Mouse (Mus musculus): ENCODE data around the gene Myadml2.

Gene Myadml2

DNA sequence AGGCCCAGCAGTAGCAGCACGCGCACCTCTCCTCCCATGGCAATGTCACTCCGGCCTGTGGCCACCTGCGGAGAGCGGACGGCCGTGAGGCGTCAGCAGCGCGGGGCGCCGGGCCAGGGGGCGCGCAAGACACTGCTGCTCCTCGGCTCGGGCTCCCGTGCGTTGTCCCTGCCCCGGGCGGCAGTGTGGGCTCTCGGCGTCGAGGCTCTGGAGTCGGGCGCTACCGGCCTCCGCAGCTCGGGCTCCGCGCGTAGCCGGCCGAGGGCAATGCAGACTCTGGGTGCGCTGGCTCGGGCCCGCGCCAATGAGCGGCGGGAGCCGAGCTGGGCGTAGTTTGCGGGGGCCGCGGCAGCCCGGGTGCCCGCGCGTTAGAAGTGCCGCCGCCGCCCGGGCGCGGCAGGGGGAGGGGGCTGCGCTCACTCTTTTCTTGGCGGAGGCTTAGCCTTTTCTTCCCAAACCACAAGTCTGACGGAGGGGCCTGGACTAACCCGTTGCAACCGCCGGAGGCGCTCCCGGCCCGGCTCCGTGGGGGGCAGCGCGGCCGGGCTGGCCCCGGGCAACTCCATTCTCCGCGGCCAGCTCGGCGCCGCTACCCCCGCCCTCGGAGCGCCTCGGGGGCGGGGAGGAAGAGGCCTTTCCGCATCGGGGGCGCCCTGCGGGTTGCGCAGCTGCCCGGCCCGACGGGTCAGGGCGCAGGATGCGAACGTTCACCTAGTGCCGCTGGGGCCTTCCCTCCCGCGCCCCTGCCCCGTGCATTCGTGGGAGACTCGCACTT is 12.5 kb upstream of the Myadml2 start:
- DNase-seq: no peak

DNA sequence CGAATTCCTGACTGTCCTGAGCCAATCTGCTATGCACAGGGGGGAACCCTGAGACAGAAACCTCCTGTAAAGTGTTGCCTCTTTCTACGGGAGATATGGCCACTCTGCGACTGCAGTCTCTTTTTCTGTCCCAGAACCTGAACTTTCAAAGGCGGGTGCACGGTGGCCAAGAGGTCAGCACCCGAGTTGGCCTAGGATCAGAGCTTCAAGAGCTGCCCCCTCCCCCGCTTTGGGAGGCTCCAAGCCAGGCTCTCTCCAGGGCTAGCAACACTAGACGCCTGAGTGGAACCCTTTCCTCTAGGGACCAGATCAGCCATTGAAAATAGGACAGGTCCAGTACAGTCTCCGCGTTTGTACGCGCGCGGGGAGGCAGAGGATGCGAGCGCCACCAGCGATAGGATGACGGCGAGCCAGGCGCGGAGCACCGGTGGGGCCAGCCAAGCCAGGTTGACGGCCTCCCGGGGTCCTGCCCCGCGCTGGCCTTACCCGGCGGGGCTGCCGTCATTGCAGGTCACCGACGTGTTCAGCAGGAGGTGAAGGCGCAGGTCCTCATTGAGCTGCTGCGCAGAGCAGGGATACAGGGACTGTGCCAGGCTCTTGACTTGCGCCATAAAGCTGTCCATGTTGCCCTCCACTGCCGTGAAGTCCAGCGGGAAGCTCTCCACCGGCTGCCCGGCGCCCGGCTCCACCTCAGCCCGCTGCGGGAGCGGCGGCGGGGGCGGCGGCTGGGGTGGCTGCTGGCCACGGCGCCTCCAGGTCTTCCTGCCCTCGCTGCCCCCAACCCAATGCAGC is 11.7 kb upstream of the Myadml2 start:
- DNase-seq: no peak

DNA sequence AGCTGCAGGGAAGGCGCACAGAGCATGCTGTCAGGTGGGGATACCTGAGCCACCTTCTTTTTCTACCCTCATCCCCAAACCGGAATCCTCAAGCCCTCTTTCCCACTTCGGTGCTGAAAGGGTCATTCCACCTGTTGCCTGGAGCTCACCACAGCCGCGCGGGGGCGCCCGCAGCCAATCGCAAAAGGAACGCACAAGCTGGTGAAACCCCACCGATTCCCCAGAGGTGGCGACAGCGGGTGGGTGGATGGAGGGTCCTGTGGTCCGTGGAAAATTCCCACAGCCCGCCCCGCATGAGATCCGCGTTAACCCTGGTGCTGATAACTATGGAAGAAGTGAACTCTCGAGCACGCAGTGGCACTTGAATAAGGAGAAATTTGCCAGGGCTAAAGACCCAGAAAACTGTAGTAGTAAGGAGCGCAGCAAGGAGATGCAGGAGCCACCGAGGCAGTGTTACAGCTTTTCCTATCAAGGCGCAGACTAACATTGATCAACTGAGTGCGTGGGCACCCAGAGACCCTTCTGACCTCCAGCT is 11.0 kb upstream of the Myadml2 start:
- DNase-seq: peak; percentile 62 to 70

DNA sequence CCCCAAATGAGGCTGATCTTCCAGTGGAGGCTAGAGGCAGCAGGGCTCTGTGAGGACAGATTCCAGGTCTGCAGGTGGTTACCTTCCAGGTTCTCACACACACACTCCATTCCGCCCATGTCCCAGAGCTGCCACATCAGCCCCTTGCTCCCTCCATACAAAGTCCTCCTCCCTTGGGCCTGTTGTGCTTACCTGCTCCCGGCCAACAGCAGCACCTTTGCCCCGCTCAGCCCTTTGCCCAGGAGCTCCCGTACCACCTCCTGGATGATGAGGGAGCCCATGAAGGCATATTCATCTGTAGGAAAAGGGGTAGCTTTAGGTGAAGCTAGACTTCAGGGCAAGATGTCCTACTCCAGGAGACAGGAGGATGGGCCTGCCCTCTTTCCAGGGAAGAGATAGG is 9.3 kb upstream of the Myadml2 start:
- no peak for DNase-seq

DNA sequence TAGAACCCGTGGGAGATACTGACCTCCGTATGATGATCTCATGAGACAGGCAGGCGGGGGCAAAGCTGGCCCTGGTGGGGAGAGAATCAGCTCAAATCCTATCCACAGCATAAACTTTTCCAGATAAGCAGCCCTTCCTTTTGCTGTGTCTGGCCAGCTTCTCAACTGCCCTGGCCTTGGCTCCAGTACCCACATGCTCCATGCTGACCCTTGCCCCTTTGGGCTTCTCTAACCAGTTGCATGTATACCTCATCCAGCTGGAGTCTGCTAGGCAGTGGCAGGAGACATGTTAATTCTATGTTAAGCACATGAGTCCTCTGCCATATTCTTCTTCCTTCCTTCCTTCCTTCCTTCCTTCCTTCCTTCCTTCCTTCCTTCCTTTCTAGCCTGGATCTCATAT is 6.8 kb upstream of the Myadml2 start:
- no peak for DNase-seq

DNA sequence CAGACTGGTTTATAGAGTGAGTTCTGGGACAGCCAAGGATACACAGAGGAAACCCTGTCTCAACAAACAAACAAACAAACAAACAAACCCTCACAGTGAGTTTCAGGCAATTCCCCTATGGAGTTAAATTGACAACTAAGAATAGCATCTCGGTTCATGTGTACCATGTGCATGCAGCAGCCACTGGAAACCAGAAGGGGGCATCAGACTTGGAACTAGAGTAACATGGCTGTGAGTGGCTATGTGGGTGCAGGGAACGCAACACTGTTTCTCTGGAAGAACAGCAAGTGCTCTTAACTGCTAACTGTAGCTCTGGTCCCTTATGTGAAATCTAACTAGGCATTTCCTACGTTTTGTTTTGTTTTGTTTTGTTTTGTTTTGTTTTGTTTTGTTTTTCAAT is 3.9 kb upstream of the Myadml2 start:
- no peak for DNase-seq

DNA sequence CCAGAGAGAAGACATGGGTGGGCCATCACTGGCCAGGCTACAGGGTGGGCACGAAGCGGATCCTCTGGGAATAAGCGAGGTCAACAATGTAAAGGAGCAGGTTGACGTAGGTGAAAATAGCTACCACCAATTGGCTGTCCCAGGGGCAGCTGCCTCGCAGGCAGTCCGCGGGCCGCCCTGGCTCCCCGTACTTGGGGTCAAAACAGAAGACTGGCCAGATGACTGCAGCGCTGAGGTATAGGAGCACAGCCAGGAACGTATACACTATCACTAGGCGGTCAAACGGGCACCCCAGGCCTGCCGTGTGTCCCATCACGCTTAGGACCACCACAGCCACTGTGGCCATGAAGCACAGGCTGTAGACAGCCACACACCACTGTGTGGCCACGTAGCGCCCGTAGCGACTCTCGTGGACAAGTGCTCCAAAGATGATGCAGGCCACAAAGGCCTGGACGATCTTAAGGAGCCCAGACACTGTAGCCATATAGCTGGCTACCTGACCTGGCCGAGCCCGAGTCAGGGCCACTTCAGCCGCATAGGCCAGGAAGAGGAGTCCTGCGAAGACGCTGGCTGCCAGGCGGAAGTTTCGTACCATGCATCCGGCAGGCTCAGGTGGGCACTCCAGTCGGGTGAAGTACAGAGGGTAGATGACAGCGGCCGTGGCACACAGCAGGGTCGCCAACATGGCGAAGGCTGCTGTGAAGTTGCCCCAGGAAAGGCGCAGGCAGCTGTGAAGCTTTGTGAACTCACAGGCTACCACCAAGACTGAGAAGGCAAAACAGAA is 719 bp downstream of the Myadml2 start:
- DNase-seq: no peak

DNA sequence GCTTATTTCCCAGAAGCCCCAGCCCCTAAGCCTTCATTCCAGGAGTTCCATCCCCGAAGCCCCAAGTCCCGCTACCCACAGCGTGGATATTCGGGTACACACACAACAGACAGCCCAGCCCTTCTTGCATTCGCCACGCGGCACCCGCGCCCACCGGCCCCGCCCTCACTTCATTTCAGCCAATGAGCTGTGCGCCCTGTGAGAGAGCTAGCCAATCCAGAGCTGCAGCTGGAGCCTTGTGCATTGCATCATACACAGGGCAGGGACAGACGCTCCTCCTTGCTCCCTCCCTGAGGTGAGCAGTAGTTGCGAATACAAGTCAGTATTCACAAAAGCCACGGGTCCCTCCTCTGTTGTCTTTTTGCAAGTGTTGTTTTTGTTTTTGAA is 4.4 kb downstream of the Myadml2 start, which contains the start of gene Pycr1:
Gene Pycr1 (minus strand): TSS at position 169 of the 387 bp plus-strand sequence.
- peak; percentile 91 to 92 for DNase-seq

DNA sequence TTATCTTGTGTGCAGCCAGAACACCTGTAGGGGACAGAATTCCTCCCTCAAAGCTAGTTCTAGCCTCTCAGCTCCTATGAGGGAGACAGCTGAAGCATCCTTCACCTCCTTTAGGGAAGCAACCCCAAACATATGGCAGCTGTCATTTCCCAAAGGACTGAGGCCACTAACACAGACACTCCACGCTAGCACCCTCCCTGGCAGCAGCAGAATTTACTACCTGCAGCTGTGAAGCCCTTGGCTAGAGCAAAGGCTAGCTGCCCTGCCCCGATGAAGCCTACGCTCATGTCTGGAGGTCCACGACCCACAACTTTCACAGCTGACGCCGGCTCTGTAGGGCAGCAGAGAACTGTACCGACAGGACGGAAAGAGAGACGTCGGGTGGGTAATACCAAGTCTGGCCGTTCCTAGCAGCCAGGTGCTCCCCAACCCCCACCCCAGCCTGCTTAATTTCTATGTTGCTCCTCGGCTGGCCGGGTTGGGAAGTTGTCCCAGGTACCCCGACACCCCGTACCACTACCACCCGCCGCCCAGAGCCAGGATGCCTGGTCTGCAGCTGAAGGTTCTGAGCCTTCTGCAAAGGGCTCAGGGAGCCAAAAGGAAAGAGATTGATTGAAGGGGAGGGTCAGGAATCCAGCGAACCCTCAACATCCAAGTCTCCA is 4.9 kb downstream of the Myadml2 start:
- peak; percentile 31 to 33 for DNase-seq

DNA sequence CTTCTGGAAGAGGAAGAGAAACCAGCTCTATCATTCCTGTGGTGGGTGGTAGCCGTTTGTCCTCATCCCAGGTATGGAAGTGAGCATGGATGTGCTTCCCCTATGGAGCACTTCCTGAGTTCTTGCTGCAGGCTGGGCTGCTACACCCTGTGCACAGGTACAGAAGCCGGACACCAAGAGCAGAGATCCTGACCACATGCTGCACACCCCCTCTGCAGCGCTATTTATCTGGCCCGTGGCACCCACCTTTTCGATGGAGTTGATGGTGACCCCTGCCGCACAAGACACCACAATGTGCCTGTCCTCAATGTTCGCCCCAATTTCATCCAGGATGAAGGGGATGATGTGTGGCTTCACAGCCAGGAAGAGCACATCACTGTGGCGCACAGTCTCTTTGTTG is 6.1 kb downstream of the Myadml2 start:
- no peak for DNase-seq

DNA sequence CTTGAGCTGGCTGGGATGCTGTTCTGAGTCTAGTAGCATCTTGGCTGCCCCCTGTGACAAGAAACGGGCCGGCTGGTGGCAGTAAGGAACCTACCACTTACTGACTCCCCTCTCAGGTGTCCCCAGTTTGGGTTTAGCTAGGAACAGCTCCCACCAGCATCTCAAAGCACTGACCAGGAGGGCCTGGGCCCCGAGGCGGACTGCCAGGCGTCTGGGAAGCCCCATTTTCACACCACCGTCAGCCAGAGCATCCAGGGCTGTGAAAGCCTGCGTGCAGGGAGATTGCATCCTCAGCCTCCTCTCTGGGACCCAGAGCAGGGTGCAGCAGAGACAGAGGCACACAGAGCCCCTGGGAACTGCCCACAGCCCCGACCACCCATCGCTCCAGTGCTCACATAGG is 6.7 kb downstream of the Myadml2 start:
- no peak for DNase-seq

DNA sequence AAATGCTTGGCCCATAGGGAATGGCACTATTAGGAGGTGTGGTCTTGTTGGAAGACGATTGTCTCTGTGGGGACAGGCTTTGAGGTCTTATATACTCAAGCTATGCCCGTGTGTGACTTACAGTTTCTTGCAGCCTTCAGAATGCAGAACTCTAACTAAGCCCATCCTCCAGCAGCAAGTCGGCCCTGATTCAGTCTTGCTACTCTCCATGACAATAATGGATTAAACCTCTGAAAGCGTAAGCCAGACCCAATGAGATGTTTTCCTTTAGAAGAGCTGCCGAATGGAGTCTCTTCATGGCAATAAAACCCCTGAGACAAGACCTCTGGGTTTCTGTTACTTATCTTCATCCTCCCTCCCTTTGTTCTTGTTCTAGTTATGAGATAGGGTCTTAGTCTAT is 13.1 kb downstream of the Myadml2 start:
- no peak for DNase-seq

DNA sequence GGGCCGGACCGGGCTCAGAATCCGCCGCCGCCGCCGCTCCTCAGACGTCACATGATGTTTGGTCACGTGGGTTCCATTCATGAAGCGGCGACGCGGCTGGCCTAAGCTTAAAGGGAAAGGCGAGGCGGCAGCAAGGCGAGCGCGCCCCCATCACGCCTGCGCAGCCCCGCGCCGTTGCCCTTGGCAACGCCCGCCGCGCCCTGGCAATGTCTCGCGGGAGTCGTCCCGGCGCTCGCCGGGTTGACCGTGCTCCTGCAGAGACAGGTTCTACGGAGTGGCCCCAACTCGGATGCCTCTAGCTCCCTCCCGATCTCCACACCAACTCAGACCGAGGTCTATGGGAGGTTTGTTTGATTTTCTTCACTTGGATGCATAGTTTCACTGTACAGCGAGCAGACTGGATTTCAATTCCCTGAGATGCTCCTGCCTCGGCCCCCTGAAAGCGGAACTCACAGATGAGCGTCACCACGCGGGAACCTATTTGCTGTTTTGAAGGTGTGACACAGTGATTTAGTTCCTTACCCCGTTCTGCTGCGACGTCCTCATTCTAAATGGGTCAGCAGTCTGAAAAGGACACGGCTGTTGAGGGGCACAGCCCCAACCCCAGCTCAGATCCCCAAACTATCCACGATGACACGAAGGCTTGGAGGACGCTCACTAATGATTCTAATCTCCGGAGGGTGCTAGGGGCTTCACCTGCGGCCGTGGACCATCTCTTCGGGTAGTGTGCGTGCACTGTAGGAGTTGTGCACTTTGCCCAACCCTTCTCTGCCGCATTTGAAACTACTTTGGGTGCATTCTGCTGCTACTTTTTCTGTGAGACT is 14.2 kb downstream of the Myadml2 start, which contains the start of gene Mafg:
Gene Mafg (minus strand): TSS at position 81 of the 824 bp plus-strand sequence.
- peak; percentile 79 to 82 for DNase-seq

DNA sequence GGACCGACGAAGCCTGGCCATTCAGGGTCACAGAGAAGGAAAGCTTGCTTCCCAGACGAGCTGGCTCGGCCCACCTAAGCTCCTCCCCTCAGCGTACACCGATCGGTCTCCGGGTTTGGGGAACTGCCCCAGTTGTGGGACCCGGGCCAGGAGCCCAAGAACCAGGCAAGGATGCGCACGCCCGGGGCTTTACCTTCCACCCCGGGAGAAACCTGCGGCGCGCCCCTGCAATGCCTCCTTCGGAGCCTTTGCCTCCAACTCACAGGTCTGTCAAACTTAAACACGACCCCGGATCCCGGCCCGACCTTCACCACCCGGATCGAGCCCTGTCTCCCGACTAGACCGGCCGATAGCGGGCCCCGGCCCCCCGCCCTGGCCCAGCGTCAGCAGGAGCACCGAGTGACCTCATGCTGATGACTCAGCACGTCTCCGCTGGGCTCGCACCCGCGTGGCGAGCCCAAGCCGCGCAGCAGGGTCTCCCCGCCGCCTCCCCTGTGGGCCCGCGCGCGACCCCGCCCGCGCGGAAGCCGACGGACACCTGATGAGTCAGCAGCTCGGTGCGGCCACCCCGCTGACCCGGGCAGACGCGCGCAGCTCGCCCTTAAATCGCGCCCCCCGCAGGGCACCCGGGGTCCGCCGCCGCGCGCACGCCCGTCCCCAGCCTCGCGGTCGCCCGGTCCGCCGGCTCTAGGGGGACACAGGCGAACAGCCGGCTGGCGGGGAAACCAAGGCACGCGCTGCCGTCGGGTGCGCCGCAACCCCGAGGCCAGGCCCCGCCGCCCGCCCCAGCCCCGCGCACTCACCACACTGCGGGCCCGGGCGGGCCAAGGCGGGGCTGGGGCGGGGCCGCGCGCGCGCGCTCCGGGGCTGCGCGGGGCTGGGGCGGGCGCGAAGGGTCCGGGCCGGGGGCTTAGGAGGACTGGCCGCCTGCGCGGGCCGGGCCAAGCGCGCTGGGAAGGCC is 15.1 kb downstream of the Myadml2 start:
- peak; percentile 50 to 63 for DNase-seq

DNA sequence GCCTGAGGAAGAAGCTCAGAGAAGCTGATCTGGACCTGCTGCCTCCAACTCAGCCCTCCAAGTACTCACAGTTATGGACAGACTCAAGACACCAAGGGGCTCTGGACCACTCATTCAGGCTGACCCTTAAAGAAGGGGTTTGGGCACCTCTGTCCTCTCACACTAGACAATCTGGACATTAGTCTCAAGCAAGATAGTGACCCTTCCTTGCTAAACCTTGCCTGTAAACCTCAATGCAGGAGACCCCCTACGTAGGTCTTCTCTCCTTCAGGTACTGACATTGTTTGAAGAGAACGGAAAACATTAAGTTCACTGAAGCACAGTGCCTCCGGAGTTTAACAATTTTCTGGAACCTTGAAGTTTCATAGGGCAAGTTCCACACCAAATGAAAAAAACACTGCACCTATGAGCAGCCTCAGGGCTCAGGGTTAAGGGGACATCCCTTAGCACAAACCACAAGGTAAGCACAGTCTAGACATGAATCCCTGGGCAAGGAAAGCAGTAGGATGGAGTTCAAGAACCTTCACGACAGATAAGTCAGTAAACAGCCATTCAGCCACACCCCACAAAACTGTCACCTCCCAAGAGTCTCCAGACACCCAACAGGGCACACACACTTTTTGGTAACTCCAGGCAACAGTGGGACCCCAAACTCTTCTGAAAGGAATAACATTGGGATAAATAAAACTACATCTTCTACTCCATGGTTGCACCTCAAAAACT is 16.1 kb downstream of the Myadml2 start:
- no peak for DNase-seq

DNA sequence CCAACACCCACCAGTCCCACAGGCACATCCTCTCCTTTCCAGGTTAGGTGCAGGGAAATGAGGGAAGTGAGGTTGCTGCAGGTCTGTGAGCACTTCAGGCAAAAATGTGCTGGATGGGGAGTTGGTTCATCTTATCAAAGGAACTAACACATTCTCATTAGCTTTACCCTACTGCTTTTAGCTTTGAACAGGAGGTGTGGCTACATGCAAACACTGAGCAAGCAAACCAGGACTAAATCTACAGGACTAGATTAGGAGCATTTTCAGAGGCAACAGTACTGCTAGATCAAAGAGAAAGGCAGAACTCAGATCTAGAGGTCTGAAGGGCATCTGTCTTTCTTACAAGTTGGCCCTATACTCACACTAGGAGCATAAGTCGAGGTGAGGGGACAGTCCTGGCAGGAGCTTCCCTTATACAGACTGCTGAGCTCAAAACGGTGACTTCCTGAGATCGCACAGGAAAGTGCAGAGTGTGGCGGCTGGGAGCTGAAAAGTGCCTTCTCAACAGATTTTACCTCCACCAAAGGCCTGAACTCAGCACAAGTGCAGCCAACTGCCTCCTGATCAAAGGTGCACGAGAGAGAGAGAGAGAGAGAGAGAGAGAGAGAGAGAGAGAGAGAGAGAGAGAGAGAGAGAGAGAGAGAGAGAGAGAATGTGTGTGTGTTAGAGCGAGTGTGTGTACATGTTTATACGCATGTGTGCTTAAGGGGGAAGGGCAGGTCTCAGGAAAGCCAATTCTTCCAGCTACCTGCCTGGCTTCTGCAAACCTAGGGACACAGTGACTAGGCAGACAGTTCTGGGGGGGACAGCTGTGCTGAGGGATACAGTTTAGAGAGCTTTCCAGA is 16.9 kb downstream of the Myadml2 start:
- DNase-seq: no peak

DNA sequence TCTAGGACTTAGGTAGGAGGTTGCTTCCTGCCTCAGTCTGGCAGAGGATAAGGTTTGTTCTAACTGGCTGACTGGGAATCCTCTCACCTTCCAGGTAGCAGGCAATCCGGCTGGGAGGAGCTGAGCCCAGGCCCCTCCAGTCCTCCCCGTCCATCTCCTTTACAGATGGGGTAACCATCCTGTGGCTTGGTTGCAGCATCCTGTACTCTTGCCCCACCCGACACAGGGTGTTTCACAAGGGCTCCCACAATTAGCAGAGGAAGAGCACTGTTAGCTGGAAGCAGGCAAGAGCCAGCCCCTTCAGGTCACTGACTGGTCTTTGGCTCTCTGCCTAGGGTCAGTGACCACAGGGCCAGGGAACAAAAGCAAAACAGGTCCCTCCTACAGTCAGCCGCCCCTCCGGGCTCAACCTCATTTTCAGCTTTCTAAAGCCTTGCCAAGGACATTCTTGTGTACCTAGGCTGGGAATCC is 17.5 kb downstream of the Myadml2 start:
- DNase-seq: no peak

DNA sequence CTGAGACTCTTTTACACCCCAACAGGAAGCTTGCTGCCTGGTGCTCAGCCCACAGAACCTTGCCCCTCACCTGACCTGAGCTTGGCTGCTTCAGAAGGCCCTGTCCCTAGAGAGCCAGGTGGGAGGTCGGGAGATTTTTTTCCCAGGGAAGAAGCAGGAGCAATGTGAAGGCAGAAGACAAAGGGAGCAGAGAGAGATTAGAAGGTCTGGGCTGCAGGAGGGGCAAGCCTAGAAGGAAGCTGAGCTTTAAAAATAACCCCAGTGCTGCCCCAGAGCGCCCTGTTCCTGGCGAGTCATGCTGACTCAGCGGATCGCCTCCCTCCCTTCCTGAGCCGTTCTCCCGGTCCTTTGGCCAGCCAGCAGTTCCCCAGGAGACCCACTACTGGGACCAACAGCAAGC is 18.0 kb downstream of the Myadml2 start:
- no peak for DNase-seq

DNA sequence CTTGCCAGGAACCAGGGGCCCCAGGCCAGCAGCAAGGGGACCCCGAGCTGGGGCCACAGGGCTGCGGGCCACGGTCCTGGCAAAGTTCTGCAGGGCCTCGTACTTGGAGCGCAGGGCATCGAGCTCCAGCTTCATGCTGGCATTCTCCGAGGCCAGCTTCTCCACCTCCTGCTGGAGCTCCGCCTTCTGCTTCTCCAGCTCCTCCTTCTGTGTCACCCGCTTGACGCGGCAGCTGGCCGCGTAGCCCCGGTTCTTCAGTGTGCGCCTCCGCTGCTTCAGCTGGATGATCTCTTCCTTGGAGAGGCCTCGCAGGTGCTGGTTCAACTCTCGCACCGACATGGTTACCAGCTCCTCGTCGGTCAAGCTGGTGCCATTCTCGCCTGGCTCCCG is 18.6 kb downstream of the Myadml2 start:
- DNase-seq: peak; percentile 70 to 75

Data from thymus, adult 18-20 months (tissue).